Mouse (Mus musculus) frontal cortex, adult (tissue): ENCODE data around the gene Podn.

Experiments
- ATAC-seq: cut with Nextera tagmentation; 2 replicates; pipeline ENCODE4 v1.9.2; 2017; ENCODE audit warnings: mild to moderate bottlenecking, moderate library complexity, mixed read lengths; ENCODE audit not compliant: low TSS enrichment

The Podn gene

DNA sequence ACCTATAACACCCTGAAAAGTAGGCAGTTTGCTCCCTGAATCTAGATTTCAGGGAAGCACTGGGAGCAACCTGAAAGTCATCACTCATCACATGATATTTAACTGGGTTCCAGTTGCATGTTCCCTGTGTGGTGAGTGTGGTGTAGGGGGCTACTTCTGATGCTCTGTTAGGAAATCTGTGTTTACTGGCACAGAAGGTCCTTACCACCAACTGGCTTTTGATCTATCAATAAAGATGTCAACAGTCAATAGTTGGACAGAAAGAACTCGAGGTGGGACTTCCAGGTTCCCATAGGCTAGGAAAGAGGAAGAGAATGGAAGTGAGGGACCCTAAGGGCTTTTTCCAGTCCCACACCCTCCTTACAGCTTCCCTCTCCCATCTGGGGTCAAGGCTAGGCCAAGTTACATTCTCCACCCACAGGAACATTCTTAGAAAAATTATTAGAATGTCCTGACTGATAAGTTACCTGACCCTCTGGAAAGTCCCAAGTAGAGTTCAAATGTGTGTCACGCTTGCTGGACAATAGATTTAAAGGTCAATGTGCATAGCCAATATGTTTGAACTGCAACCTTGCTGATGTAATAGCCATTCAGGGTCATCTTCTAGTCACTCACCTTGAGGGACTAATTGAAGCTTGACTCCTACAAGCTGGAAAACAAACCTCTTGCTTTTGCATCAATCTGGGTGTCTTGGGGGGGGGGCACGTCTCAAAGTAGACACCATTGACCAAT is 18.9 kb downstream of the Podn start:
- no peak for ATAC-seq

- ATAC-seq, result no peak
Observed at GRCm38 (mm10) chr4:108074204-108074823, 21.9 kb downstream of the Podn start.

DNA sequence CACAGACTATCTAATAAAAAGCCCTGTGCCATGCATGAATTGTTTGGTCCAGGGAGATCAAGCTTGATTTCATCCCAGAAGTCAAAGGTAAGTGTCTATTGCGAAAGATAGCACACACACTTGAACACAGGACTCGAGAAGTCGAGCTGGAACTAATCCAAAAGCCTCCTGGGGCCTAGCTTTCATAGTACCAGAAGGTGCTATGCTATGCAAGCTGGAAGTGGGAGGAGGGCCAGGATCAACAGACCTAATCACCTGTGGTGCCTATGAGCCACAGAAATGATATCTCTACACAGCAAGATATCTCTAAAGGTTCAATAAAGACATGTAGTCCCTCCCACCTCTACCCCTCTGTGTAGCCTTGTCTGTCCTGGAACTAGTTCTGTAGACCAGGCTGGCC is 24.2 kb downstream of the Podn start:
- no peak for ATAC-seq

GRCm38 (mm10) chr4:108071235-108071901 is 24.9 kb downstream of the Podn start:
- peak; percentile 99 for ATAC-seq

DNA sequence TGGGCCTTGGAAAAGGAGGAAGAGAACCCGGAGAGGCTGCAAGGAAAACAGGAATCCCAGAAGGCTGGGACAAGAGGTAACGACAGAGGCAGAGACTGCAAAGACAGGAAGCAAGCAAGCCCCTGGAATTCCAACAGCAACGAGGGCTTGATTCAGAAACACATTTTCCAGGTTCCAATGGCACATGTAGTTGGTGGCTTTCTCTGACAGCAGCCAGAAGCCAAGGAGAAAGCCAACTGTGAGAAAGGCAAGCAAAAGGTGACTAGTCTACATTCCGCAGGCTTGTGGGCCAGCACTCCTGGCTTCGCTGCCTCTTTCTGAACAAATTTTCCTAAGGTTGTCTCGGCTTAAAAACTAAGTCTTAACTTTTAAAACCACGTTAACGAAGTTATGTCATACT is 25.5 kb downstream of the Podn start:
- ATAC-seq, result 0 out of 2 replicates have a peak, but pooled peaks have one; percentile 18

GRCm38 (mm10) chr4:108070286-108070685 is 26.0 kb downstream of the Podn start:
- no peak for ATAC-seq

DNA sequence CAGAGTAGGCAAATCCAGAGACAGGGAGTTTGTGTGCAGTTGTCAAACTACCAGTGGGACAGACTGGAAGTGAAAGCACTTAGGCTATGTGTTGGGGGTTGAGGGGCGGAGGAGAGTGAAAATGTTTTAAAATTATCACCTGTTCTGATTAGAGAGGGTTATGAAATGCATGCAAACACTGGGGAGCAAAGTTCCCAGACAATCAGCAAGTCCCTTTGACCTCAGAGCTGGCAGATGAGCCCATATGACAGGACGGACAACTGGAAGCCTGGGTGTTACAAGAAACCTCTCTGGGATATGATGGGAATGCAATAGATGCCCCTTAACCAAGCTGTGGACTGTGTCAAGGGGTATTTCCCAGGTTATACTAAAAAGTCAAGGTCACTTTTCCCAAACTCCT is 28.2 kb downstream of the Podn start:
- ATAC-seq, result no peak

DNA sequence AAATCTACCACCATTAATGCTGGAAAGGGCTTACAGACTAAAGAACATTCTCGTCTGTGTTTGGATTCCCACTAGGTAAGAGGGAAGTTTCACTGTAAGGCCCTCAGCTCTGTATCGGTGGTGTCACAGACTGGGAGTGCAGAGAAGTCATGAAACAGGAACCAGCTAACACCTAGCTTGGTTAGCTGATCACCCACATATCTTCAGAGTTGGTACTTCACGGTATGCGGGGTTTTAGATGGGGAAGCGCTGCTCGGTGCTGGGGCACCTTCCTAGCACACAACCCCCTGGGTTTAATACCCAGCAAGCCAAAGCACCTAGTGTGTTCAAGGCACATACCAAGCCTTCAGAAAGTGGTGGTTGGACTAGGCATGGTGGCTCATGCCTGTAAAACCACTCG is 29.0 kb downstream of the Podn start:
- ATAC-seq, result no peak

DNA sequence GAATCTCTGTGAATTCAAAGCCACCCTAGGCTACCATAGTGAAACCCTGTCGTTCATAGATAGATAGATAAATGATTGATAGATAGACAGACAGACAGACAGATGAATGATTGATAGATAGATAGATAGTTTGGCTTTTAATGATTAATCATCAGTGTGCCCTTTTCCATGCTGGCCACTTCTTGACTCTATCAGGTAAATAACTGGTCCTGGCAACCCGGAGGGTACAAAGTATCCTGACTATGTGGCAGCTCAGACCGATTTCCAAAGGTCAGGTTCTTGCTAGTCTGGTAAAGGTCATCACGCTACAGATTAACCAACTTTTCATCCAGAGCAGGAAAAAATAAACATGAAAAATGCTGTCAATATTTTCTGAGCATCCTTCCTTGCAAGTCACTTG is 29.7 kb downstream of the Podn start:
- ATAC-seq, result no peak

DNA sequence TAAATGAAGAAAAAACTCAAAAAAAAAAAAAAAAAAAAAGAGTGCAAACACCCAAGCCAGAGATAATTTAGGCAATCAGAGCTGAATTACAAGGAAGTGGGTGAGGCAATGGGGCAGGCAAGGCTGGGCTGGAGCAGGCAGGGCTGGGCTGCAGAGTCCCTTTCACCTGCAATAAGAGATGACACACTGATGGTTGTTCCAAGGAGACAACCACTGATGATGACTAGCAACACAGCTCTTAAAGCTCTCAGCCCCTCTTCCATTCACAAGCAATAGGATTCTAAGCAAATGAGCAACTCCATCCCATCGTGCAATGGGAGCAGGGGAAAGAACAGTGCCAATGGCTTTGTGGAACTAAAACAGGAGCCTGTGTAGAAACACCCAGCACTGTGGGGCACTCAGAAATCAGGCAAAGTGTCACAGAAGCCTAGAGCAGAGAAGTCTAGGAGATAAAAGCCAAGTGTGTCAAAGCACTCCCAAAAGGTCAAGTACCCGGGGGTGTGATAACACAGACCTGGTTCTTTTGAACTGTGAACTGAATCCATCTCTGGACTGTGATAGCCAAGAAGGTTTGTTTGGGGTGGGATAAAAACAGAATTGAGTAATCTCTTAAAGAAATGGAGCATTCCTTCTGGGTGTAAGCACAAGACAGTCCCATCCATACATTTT is 30.9 kb downstream of the Podn start:
- ATAC-seq, result no peak

GRCm38 (mm10) chr4:108063616-108064015 is 32.6 kb downstream of the Podn start:
- ATAC-seq, result no peak

- ATAC-seq, result no peak
Observed at GRCm38 (mm10) chr4:108062524-108062923, 33.7 kb downstream of the Podn start.

DNA sequence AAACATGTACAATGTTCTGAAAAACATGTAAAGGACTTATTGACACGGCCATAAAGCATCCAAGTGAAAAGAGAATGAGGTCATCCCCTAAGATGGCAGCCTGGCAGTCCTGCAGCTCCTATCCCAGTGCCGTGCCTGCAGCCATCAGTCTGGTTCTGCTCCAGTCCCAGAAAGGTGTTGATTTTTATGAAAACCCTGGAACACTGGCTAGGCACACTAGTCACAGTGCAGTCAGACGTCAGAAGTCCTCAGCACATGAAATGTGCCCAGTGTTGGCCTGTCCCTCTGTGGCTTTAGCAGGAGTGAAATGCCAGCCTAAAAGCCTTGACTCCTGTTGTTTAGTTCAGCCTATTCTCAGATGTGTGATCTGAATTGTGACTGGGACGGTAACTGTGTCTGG is 35.5 kb downstream of the Podn start:
- ATAC-seq, result no peak

DNA sequence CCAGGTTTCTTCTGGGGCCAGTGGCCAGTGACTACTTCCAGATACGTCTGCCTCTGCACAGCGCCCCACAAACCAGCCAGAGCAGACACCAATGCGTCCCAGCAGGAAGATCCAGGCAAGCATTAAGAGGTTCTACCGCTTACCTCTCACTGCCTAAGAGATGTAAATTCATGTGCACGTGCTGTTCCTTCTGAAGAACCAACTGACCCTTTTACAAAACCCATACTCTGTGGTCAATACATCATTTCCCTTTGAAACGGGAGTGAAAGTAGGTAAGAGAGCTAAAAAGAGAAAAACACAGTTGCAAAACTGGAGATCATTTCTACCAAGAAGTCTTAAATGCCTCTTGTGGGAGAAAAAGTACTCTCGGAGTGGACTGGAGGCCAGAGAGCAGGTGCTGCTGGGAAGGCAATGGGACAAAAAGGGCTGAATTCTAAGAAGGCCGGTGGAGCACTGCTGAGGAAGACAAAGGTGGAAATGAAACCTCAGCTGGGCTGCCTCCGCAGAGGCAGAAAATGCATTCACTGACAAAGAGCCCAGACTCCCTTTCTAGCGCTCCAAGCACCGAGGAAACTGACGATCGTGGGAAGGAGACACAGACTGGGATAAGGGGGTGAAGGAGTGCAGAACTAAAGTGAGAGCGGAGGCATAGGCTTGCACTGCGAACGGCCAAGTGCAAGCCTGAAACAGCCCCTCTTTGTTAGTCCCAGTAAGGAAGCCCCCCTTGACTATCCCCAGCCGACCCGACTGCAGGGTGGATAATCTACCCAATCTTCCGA is 36.5 kb downstream of the Podn start:
- peak; percentile 75 for ATAC-seq

DNA sequence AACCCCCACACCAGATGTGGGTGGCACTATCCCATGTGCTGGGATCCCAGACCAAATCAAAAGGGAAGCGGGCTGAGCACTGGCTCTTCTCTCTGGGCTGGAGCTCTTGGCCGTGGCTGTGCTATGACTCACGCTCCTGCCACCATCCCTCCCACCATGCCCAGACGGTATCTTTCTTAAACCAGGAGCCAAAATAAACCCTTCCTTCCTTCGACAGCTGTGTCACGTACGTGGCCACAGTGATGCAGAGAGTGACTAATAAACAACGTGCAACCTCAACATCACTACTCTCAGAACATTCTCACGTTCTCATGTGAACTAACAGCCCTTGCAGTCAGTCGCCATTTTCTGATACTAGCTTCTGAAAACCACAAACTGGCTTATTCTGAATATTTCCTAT is 38.1 kb downstream of the Podn start:
- ATAC-seq, result peak; percentile 84

DNA sequence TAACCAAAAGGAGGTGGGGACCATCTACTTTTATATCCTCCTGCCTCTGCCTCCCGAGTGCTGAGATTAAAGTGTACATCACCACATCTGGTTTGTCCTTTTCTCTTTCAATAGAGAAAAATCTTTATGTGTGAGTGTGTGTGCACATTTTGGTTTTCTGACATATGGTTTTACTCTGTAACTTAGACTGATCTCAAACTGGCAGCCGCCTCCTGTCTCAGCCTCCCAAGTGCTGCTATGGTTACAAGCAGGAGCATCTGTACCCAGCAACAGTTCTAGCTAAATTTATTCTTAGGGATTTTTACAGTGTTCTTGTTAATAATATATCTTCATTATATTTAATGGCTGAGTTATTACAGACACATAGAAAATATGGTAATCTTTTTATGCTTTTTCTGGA is 39.0 kb downstream of the Podn start:
- ATAC-seq, result peak; percentile 35; the same call in 1 of the 2 replicates

- no peak for ATAC-seq
Observed at GRCm38 (mm10) chr4:108055873-108056272, 40.4 kb downstream of the Podn start.

DNA sequence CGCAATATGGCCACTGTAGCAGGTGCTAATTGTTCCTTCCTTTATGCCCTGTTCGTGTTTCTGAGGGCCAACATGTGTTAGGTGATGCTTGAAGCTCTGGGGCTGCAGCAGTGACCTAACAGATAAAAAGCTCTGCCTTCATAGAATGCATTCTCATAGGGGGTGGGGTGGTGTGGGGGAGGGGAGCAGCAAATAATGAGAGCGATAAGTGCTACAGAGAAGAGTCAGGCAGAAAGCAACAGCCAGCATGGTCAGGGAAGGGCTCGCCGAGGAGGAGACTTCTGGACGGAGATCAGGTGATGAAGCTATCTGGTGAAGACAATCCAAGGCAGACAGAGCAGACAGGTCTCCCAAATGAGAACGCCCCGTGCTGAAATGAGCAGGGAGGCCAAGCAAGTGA is 43.6 kb downstream of the Podn start:
- ATAC-seq, result no peak

DNA sequence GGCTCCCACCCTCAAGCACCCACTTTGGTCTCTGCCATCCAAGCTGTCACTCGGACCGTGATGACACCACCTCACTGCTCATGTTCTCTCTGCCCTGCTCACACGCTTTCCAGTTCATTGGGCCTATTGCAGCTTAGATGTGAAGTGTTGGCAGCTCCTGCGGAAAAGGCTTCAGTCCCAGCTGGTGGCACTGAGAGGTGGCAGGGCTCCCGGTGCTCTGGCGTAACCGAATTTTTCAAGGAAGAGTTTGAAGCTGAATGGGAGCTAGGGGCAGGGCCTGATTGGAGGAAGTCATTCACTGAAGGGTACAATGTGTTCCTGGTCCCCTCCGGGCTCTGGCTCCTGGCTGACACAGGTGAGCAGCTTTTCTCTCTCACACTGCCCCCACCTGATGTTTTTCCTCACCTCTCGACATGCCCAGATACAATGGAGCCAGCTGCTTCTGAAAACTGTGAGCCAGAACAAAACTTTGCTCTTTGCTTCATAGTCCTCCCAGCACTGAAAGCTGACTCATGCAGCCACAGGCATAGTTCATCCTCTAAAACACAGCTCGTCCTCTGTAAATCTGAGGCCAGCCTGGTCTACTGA is 44.5 kb downstream of the Podn start:
- ATAC-seq, result peak; percentile 81

- ATAC-seq, result no peak
Observed at GRCm38 (mm10) chr4:108046136-108046535, 50.1 kb downstream of the Podn start.
